Mouse (Mus musculus) cortical plate, adult 2 months (tissue): ENCODE data around the gene Gmfb.

Source experiments
- CTCF ChIP-seq: fragments of 200-500 bp; IDR thresholded peaks from 2 replicates; pipeline ENCODE4 v1.5.1; 2011; ENCODE audit warnings: mild to moderate bottlenecking, control low read depth, low read length; ENCODE audit not compliant: insufficient read depth; ENCODE audit errors: extremely low read depth
- POLR2A ChIP-seq: fragments of 200-500 bp; IDR thresholded peaks from 2 replicates; pipeline ENCODE4 v1.6.1; 2011; ENCODE audit warnings: mild to moderate bottlenecking, low read length, control low read depth; ENCODE audit not compliant: insufficient read depth; ENCODE audit errors: extremely low read depth

DNA sequence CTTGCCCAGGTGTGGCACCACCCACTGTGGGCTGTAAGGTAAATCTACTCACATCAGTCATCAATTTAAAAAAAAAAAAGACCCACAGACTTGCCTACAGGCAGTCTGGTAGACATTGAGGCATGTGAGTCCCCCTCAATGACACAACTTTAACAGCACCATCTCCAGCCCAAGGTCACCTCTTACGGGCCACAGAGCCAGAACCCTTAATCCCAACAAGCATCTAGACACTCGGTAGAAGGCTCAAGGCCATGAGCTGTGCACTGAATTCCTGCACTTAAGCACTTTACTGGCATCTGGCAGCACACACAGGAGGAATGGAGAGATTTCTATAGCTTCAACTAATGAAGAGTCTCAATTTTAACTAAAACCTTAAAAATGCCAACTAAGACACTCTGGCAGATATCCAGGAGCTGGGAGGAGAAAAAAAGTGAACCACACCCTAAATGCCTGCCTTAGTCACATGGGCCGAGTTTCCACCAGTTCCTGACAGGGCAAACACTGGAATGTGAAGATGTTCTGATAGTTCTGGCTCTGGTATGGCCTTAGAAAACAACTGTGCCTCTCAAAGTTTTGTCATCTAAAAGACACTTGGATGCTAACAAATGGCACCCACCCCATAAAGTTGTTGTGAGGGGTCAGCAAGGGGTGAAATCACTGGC lies 21.2 kb downstream of the Gmfb start:
- TF ChIP-seq CTCF (no peak), POLR2A (no peak)
